ENCODE assay signal across 8 mouse cellular contexts in genomic region chr1:38766661-38767572, GRCm38 (mm10).
DNase-seq lines count a peak whose midpoint lies in the region; ATAC-seq and TF ChIP-seq lines count a peak whose summit lies in the region.

No protein-coding gene starts in this region.

- no peak overlapping the region for H3K4me3 ChIP-seq in heart, adult 2 months
- no peak overlapping the region for H3K4me3 ChIP-seq in kidney, adult 2 months (ENCODE audit: insufficient read depth, low read depth, low read length)
- peak overlapping the region; percentile 13 for H3K4me3 ChIP-seq in lung, embryonic 15.5 days

- no peak for TF ChIP-seq EP300 in heart, adult 2 months (IDR thresholded peaks at IDR 0.05; ENCODE audit: insufficient read depth, low read depth, low read length)

- peak overlapping the region; percentile 41 for H3K4me2 ChIP-seq in lung, embryonic 15.5 days

- TF ChIP-seq CTCF in heart, adult 2 months (IDR thresholded peaks at IDR 0.05) = no peak
- TF ChIP-seq CTCF in kidney, adult 2 months (conservative IDR thresholded peaks at IDR 0.05; ENCODE audit: insufficient read depth, insufficient read length, low read depth, low read length) = no peak

- no peaks in the 10 kb centered on the region for H3K27me3 ChIP-seq in heart, adult 2 months (ENCODE audit: control insufficient read depth, insufficient read depth, low read length)
- H3K27me3 ChIP-seq in kidney, adult 2 months (replicated peaks; ENCODE audit: control insufficient read depth, insufficient read depth, low read length) = no peaks in the 10 kb centered on the region
- no peaks in the 10 kb centered on the region for H3K27me3 ChIP-seq in lung, embryonic 15.5 days

- intact Hi-C loops in heart, adult 2 months (cut with DNase I) = loop anchor here (1.0 kb wide), 1 partner anchor 374 kb away; no protein-coding TSS in a partner anchor

- ATAC-seq in lung, embryonic 15.5 days (ENCODE audit: borderline replicate concordance, extremely low read depth, low FRiP score, low TSS enrichment) = peak; percentile 84
- no peak for ATAC-seq in inflammation-experienced regulatory T-cells, adult 6 months

- H3K4me1 ChIP-seq in heart, adult 2 months (ENCODE audit: control insufficient read depth, insufficient read depth, low read length) = no peaks in the 10 kb centered on the region
- no peaks in the 10 kb centered on the region for H3K4me1 ChIP-seq in kidney, adult 2 months (ENCODE audit: control insufficient read depth, insufficient read depth, low read length)
- H3K4me1 ChIP-seq in lung, embryonic 15.5 days = peaks cover 16% of the 10 kb centered on the region

- no peak overlapping the region for H3K27ac ChIP-seq in heart, adult 2 months
- no peak overlapping the region for H3K27ac ChIP-seq in kidney, adult 2 months (ENCODE audit: insufficient read depth, low read depth, low read length)
- H3K27ac ChIP-seq in lung, embryonic 15.5 days = peak overlapping the region; percentile 62

- TF ChIP-seq POLR2A in heart, adult 2 months (IDR thresholded peaks at IDR 0.05; ENCODE audit: insufficient read depth, low read depth, low read length) = no peak
- TF ChIP-seq POLR2A in kidney, adult 2 months (IDR thresholded peaks at IDR 0.05; ENCODE audit: low read depth, low read length) = no peak

- no peak overlapping the region for H3K9ac ChIP-seq in heart, adult 2 months (ENCODE audit: low read depth, low read length)
- no peak overlapping the region for H3K9ac ChIP-seq in lung, embryonic 15.5 days

- WGBS in heart, adult 2 months = 39% methylated on average over 18 of the region's 18 CpGs
- WGBS in kidney, adult 2 months = 34% methylated on average over 18 of the region's 18 CpGs
- WGBS in lung, embryonic 15.5 days = 13% methylated on average over 18 of the region's 18 CpGs

- peak; percentile 9 for DNase-seq in kidney, adult 18-20 months
- DNase-seq in kidney, adult 11 months = no peak
- DNase-seq in heart, adult 2 months = peak; percentile 42 to 49
- peak; percentile 11 for DNase-seq in kidney, adult 2 months
- DNase-seq in ovary, postnatal 36 days (ENCODE audit: low spot score) = peak; percentile 75
- DNase-seq in left cerebral cortex, adult 18-20 months (ENCODE audit: low spot score in 2 of 2) = no peak

- H3K79me2 ChIP-seq in heart, adult 2 months (replicated peaks; ENCODE audit: control insufficient read depth, insufficient read depth, low read length) = no peaks in the 10 kb centered on the region

- no peaks in the 10 kb centered on the region for H3K36me3 ChIP-seq in heart, adult 2 months (ENCODE audit: control insufficient read depth, insufficient read depth, low read length)
- no peaks in the 10 kb centered on the region for H3K36me3 ChIP-seq in kidney, adult 2 months (ENCODE audit: control insufficient read depth, insufficient read depth, low read length)
- no peaks in the 10 kb centered on the region for H3K36me3 ChIP-seq in lung, embryonic 15.5 days

- H3K9me3 ChIP-seq in lung, embryonic 15.5 days = no peaks in the 10 kb centered on the region

Comparison
In these comparisons a context has a peak if more than half of its experiments do, and no peak if none do; other contexts are left out.
1. DNase-seq: peak in kidney, adult 18-20 months (single experiment), heart, adult 2 months (2 of 2), kidney, adult 2 months (single experiment) and ovary, postnatal 36 days (single experiment); none in kidney, adult 11 months (single experiment) and left cerebral cortex, adult 18-20 months (0 of 2).